Mouse (Mus musculus) bone marrow, adult 2 months (tissue): ENCODE measurements at regions not wholly inside any gene's neighbourhood (a gene's known extent, or its start where the extent isn't known, plus 50 kb on each side); places are given as distances from the start of the nearest gene placed in this dataset.

Experiments used
- CTCF ChIP-seq: fragments of 200-500 bp; IDR thresholded peaks from 2 replicates; pipeline ENCODE4 v1.5.1; 2011; ENCODE audit warnings: low read length, control low read depth; ENCODE audit not compliant: control insufficient read depth, insufficient read depth
- POLR2A ChIP-seq: fragments of 200-500 bp; IDR thresholded peaks from 2 replicates; pipeline ENCODE4 v1.6.1; 2011; ENCODE audit warnings: low read depth, mild to moderate bottlenecking, control low read depth, low read length, borderline replicate concordance; ENCODE audit not compliant: control insufficient read depth

- TF ChIP-seq CTCF (no peak), POLR2A (no peak)
Observed at GRCm38 (mm10) chr11:90121902-90122301, 65.6 kb upstream of the Gm45716 start.
